Mouse (Mus musculus): ENCODE results near the gene March5.
"Not testable (repeated sequence)": the region's sequence is repeated elsewhere in the genome, so short reads cannot be mapped to it uniquely, and the experiment has no call there.

March5 gene

DNA sequence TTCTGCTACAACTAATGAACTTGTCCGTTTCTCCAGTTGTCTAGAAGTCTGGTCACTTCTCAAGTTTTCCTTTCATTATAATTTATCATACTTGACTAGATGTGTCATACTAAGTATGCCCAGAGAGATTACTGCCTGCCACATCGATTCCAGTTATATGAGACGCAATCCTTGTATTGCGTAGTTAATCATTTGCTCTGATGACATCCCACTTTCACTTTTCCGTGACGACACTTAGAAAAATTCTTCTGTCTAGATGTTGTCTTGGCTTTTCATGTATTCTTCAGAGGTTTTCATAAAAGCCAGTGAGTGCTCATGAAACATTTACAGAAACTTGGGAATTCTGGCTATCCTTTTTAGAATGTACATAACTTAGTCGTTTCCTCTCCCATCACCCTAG is 1.6 kb downstream of the March5 start:
- no peak for DNase-seq (ENCODE audit: low read depth, low spot score)

DNA sequence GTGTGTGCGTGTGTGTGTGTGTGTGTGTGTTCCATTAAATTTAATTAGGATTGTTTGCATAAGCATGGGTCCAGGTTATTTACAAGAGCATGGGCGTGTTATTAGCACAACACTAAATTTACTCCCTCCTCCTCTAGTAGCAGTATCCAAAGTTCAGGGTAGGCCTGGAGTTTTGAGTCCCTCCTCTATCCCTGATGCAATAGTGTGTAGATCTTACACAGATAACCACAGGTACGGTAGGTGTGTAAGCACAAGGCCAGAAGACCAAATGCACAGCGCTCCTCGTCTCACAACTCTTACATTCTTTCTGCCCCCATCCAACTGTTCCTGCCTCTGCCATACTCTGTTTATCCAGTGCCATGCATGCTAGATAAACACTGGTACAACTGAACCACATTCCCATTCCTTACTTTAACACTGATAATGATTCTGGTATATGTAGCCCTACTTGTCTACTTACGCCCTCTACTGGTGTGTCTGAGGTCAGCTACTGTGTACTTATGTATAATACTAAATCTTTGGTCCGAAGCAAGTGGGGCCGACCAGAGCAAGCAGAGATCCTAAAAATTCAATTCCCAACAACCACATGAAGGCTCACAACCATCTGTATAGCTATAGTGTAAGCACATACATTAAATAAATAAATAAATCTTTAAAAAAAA is 2.3 kb downstream of the March5 start:
- no peak for DNase-seq (ENCODE audit: low read depth, low spot score)

DNA sequence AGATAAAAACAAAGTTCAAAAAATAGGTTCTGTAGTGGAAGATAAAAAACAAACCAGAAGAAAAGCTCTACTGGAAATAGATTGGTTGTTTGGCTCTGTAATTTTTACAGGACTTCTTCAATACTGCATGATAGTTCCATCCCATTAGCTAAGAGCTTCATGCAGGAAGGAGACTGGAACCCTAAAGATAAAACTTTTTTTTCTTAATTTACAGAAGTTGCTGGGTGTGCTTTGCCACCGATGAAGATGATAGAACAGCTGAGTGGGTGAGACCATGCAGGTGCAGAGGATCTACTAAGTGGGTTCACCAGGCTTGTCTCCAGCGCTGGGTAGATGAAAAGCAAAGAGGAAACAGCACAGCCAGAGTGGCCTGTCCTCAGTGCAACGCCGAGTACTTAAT is 3.1 kb downstream of the March5 start:
- no peak for DNase-seq (ENCODE audit: low read depth, low spot score)

GRCm38 (mm10) chr19:37211416-37211815 is 4.1 kb downstream of the March5 start:
- no peak for DNase-seq (ENCODE audit: low read depth, low spot score)

DNA sequence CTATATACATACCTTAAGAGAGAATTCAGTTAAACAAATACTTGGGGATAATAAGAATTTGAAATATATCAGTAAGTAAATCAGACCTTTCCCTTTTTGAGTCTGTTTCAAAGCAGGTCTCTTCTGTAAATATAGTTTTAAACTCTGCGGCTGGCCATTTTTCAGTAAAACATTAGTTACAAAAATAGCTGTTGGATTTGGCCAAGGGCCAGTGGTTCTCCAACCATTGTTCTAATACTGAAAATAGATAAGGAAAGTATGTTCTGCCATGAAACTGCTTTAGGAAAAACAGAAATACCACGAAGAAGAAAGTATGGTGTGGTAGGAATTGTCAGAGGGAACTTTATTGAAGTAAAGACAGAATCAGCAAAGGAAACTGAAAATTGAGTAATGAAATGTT is 7.4 kb downstream of the March5 start:
- DNase-seq (ENCODE audit: low read depth, low spot score), result no peak

- no peak for DNase-seq (ENCODE audit: low read depth, low spot score)
These were observed 18.0 kb downstream of the March5 start for GRCm38 (mm10) chr19:37225197-37225862.

DNA sequence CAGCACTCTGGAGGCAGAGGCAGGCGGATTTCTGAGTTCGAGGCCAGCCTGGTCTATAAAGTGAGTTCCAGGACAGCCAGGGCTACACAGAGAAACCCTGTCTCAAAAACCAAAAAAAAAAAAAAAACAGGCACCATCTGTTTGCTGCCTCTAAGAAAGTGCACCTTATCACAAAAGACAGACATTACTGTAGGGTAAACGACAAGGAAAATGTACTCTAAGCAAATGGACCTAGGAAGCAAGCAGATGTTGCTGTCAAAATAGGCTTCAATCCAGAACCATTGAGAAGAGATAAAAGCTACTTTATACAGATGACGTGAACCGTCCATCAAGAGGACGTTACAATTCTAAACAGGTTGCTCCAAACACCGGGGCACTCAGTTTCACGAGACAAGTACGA is 25.3 kb downstream of the March5 start:
- not testable (repeated sequence) for DNase-seq (ENCODE audit: low read depth, low spot score)

DNA sequence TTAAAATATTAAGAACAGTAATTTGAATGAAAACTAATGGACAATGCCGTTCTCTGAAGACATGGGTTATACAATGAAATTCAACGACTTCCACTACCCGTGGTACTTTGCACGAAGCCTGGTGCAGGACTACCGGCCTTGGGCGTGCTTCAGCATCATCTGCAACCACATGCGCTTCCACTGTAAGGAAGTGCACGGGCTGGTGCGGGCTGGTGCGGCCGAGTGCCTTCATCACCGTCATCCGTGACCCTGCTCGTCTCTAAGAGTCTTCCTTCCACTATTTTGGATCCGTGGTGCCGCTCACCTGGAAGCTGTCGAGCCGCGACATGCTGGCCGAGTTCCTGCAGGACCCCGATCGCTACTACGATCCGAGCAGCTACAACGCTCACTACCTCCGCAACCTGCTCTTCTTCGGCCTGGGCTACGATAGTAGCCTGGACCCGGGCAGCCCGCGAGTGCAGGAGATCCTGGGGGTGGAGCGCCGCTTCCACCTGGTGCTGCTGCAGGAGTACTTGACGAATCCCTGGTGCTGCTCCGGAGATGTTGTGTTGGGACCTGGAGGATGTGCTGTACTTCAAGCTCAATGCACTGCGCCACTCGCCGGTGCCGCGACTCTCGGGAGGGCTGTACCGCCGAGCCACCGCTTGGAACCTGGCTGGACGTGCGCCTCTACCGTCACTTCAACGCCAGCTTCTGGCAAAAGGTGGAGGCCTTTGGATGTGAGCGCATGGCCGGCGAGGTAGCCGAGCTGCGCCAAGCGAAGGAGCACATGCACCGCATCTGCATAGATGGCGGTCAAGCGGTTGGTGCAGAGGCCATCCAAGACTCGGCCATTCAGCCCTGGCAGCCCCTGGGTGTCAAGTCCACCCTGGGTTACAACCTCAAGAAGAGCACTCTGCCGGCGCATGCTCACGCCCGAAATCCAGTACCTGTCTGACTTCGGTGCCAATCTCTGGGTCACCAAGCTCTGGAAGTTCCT is 26.5 kb downstream of the March5 start:
- peak; percentile 39 for DNase-seq (ENCODE audit: low read depth, low spot score)

GRCm38 (mm10) chr19:37235818-37236217 is 28.5 kb downstream of the March5 start:
- no peak for DNase-seq (ENCODE audit: low read depth, low spot score)

GRCm38 (mm10) chr19:37237306-37237705 is 30.0 kb downstream of the March5 start:
- DNase-seq (ENCODE audit: low read depth, low spot score), result no peak

GRCm38 (mm10) chr19:37237712-37238437 is 30.5 kb downstream of the March5 start:
- no peak for DNase-seq (ENCODE audit: low read depth, low spot score)

- no peak for DNase-seq (ENCODE audit: low read depth, low spot score)
These were observed 31.3 kb downstream of the March5 start for GRCm38 (mm10) chr19:37238651-37239050.

- peak; percentile 78 for DNase-seq (ENCODE audit: low read depth, low spot score)
These were observed 31.8 kb downstream of the March5 start for GRCm38 (mm10) chr19:37239096-37239495.

- no peak for DNase-seq (ENCODE audit: low read depth, low spot score)
These were observed 33.9 kb downstream of the March5 start for GRCm38 (mm10) chr19:37241201-37241600.

GRCm38 (mm10) chr19:37242707-37243106 is 35.4 kb downstream of the March5 start:
- DNase-seq (ENCODE audit: low read depth, low spot score), result no peak

GRCm38 (mm10) chr19:37246859-37247258 is 39.5 kb downstream of the March5 start:
- no peak for DNase-seq (ENCODE audit: low read depth, low spot score)

DNA sequence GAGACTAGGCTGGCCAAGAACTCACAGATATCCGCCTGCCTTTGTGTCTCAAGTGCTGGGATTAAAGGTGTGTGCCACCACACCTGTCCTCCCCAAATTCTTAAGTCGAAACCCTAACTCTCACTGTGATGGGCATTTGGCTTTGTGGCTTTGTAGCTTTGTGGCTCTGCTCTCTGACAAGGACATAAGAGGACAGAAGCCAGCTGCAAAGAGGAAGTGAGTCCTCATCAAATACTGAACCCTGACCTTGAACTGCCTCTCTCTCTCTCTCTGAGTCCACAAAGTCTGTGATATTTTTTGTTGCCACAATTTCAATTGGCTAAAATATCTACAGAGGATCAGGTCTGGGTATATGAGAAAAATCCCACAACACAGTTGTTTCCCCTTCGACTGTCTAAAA is 40.9 kb downstream of the March5 start:
- DNase-seq (ENCODE audit: low read depth, low spot score), result no peak

DNA sequence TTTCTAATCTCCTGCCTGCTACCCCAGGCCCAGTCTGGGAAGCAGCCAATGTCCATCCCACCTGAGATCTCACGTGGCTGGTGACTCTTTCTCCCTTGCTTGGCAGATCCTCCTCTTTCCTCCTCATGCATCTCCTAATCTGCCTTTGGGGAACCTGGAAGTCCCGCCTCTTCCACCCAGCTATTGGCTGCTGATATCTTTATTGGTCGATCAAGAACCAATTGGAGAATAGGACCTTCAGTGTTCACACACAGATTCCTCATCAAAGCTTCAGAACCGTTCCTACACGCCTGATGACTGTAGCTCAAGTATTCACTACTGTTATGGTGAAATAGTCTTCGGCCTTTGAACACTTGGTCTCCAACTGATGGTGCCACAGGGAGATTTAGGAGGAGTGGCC is 44.8 kb downstream of the March5 start:
- DNase-seq (ENCODE audit: low read depth, low spot score), result no peak

- no peak for DNase-seq (ENCODE audit: low read depth, low spot score)
These were observed 48.0 kb downstream of the March5 start for GRCm38 (mm10) chr19:37255321-37255720.

DNA sequence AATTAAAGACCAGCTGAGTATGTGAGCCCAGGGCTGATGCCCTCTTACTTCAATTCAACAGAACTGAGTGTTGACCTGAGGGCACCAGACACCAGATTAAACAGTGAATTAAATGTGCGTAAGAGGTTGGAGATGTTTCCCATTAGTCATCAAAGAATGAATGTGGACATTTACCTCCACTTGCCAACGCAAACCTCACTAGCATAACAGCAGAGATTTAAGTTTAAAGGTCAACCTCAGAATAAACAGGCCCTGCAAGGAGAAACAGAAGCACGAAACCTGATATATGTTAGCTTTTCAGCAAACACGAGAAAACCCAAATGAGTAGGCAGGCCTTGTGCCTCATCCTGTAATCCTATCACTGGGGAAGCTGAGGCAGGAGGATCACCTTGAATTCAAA is 55.0 kb downstream of the March5 start:
- no peak for DNase-seq (ENCODE audit: low read depth, low spot score)

DNA sequence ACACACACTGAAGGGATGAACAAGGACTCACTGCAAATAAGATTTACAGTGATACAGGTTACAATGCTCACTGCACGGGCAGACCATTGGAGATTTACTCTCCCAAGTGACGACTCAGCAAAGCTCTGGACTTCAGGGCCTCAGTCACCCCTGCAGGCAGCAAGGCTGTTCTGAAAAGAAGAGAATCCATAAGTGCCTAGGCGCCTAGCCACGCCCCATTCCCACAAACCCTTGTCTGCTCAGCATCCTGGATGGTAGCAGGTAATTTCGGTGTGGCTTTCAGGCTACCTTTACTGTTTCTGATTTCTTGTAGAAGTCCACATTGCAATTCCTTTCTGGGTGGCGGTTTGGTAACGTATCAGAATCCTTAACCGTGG is 56.2 kb downstream of the March5 start:
- no peak for DNase-seq (ENCODE audit: low read depth, low spot score)
